ENCODE assay signal across 15 mouse cellular contexts in the genomic region with DNA sequence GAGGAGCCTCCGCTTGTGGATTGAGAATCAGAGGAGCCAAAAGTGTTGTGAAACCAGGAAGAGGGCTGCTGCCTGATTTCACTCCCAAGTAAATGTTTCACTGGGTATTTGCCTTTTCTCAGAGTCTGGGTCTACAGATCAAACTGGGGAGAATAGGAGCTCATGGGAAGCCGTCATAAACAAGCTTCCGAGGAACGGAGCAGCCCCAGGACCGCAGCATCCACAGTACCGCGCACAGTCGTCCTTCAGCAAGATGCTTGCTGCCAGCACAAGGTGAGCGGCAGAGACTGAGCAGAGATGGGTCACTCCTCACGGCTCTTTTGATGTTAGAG. TPM values are rescaled to one million over a fixed set of nuclear protein-coding genes. Genes with fewer than 3 reads are reported as not detected.
DNase-seq lines count a peak whose midpoint lies in the region; ATAC-seq lines count a peak whose summit lies in the region.
"Had no signal": no experiment of that assay in that cellular context is flagged by ENCODE, and none has a peak within 500 bp of the region (broad histone marks: within the 10 kb centered on the region; RNA-seq: fewer than 3 reads in every experiment).

No protein-coding gene starts in this region.

- no peaks in the 10 kb centered on the region for H3K9me3 ChIP-seq in forebrain, embryonic 10.5 days
- no peaks in the 10 kb centered on the region for H3K9me3 ChIP-seq in forebrain, embryonic 15.5 days
- H3K9me3 ChIP-seq in intestine, embryonic 14.5 days (ENCODE audit: control insufficient read depth, low read length), result no peaks in the 10 kb centered on the region
- H3K9me3 ChIP-seq in liver, embryonic 15.5 days (replicated peaks), result no peaks in the 10 kb centered on the region
- H3K9me3 ChIP-seq: midbrain, embryonic 12.5 days had no signal

- peaks cover 42% of the 10 kb centered on the region for H3K4me1 ChIP-seq in forebrain, embryonic 10.5 days
- peaks cover 4% of the 10 kb centered on the region; the same call in 1 of the 2 replicates for H3K4me1 ChIP-seq in forebrain, embryonic 15.5 days
- peaks cover 10% of the 10 kb centered on the region for H3K4me1 ChIP-seq in intestine, embryonic 14.5 days (replicated peaks; ENCODE audit: control insufficient read depth, insufficient read depth, low read length)
- peaks cover 11% of the 10 kb centered on the region; the same call in 1 of the 2 replicates for H3K4me1 ChIP-seq in liver, embryonic 15.5 days (replicated peaks)

- H3K4me3 ChIP-seq in forebrain, embryonic 10.5 days, result no peak overlapping the region
- no peak overlapping the region for H3K4me3 ChIP-seq in forebrain, embryonic 15.5 days
- H3K4me3 ChIP-seq in intestine, embryonic 14.5 days (ENCODE audit: low read depth, low read length), result peak overlapping the region; percentile 13; the same call in 1 of the 2 replicates
- H3K4me3 ChIP-seq in liver, embryonic 15.5 days (replicated peaks), result peak overlapping the region; percentile 41
- H3K4me3 ChIP-seq: midbrain, embryonic 12.5 days had no signal

- no peak overlapping the region for H3K4me2 ChIP-seq in forebrain, embryonic 15.5 days (replicated peaks)
- H3K4me2 ChIP-seq in intestine, embryonic 14.5 days (ENCODE audit: low read length), result peak overlapping the region; percentile 30
- H3K4me2 ChIP-seq in liver, embryonic 15.5 days, result peak overlapping the region; percentile 39
- H3K4me2 ChIP-seq: midbrain, embryonic 12.5 days had no signal

- H3K27me3 ChIP-seq in forebrain, embryonic 10.5 days (ENCODE audit: poor library complexity, severe bottlenecking), result peaks cover 51% of the 10 kb centered on the region
- H3K27me3 ChIP-seq in forebrain, embryonic 15.5 days, result no peaks in the 10 kb centered on the region; the same call in 1 of the 2 replicates
- H3K27me3 ChIP-seq in intestine, embryonic 14.5 days (replicated peaks; ENCODE audit: control insufficient read depth, insufficient read depth, low read length), result no peaks in the 10 kb centered on the region
- no peaks in the 10 kb centered on the region; the same call in 1 of the 2 replicates for H3K27me3 ChIP-seq in liver, embryonic 15.5 days

- no peak for DNase-seq in forebrain, embryonic 10.5 days (ENCODE audit: extremely low spot score, low spot score)
- DNase-seq in intestine, embryonic 14.5 days (ENCODE audit: low spot score), result peak; percentile 79
- peak; percentile 22 to 43 for DNase-seq in kidney, postnatal 4 days
- no peak for DNase-seq in urinary bladder, postnatal 10 days (ENCODE audit: low spot score)
- DNase-seq in gastrocnemius, adult 8-10 months (ENCODE audit: low spot score in 2 of 2), result no peak
- no peak for DNase-seq in retina, postnatal 1 day
- DNase-seq: adrenal gland, postnatal 10 days; heart, adult 18-20 months; heart, postnatal 36 days; thymus, postnatal 14 days had no signal

- 0 out of 2 replicates have a peak overlapping the region, but pooled peaks have one; percentile 4 for H3K27ac ChIP-seq in forebrain, embryonic 10.5 days
- no peak overlapping the region for H3K27ac ChIP-seq in forebrain, embryonic 15.5 days (replicated peaks)
- peak overlapping the region; percentile 51 for H3K27ac ChIP-seq in intestine, embryonic 14.5 days (ENCODE audit: low read depth)
- H3K27ac ChIP-seq in liver, embryonic 15.5 days (replicated peaks), result peak overlapping the region; percentile 69
- H3K27ac ChIP-seq: midbrain, embryonic 12.5 days had no signal

- WGBS in forebrain, embryonic 10.5 days, result 53% methylated on average over 10 of the region's 10 CpGs
- 45% methylated on average over 10 of the region's 10 CpGs for WGBS in forebrain, embryonic 15.5 days
- WGBS in intestine, embryonic 14.5 days, result 31% methylated on average over 10 of the region's 10 CpGs
- 20% methylated on average over 10 of the region's 10 CpGs for WGBS in liver, embryonic 15.5 days (ENCODE audit: insufficient replicate concordance)

- H3K9ac ChIP-seq in forebrain, embryonic 15.5 days (replicated peaks), result no peak overlapping the region
- H3K9ac ChIP-seq in intestine, embryonic 14.5 days (ENCODE audit: low read length), result 0 out of 2 replicates have a peak overlapping the region, but pooled peaks have one; percentile 2
- H3K9ac ChIP-seq in liver, embryonic 15.5 days, result no peak overlapping the region
- H3K9ac ChIP-seq: midbrain, embryonic 12.5 days had no signal

- H3K36me3 ChIP-seq in forebrain, embryonic 10.5 days (replicated peaks), result no peaks in the 10 kb centered on the region
- H3K36me3 ChIP-seq in forebrain, embryonic 15.5 days, result no peaks in the 10 kb centered on the region
- no peaks in the 10 kb centered on the region for H3K36me3 ChIP-seq in intestine, embryonic 14.5 days (ENCODE audit: control insufficient read depth, insufficient read depth, low read length)
- H3K36me3 ChIP-seq in liver, embryonic 15.5 days (replicated peaks), result no peaks in the 10 kb centered on the region
- H3K36me3 ChIP-seq: midbrain, embryonic 12.5 days had no signal

- ATAC-seq in forebrain, embryonic 15.5 days (replicated peaks), result no peak
- ATAC-seq in intestine, embryonic 14.5 days (replicated peaks; ENCODE audit: low FRiP score, low TSS enrichment, low read depth), result peak; percentile 37; the same call in 1 of the 2 replicates
- 0 out of 2 replicates have a peak, but pooled peaks have one; percentile 31 for ATAC-seq in liver, embryonic 15.5 days (ENCODE audit: insufficient read depth)
- ATAC-seq: lung, postnatal 0 days had no signal

RNA-seq across cellular contexts. Expression of a gene that starts 0.3 kb away (rescaled TPM):
- polyA plus RNA-seq in forebrain, embryonic 10.5 days (2016; fragmentation: Nextera tagmentation; extraction: Ambion mirVana), result 0.07 and 0.16 TPM in 2 replicates
- polyA plus RNA-seq in forebrain, embryonic 15.5 days (2015; fragmentation: Nextera tagmentation; extraction: Ambion mirVana), result 1.5 and 1.6 TPM in 2 replicates
- 6.9 and 8.7 TPM in 2 replicates for polyA plus RNA-seq in intestine, embryonic 14.5 days (2014; fragmentation: Nextera tagmentation; extraction: Ambion mirVana)
- polyA plus RNA-seq in liver, embryonic 15.5 days (2015; fragmentation: Nextera tagmentation; extraction: Ambion mirVana), result 5.9 and 7.2 TPM in 2 replicates
- not detected for total RNA-seq in gastrocnemius, adult 8-10 months (2022)
- total RNA-seq: heart, adult 18-20 months; heart, postnatal 36 days had no signal

RNA-seq across cellular contexts. Expression of a gene that starts 22.1 kb away (rescaled TPM):
- polyA plus RNA-seq in forebrain, embryonic 10.5 days (2016; fragmentation: Nextera tagmentation; extraction: Ambion mirVana), result 16.7 and 18.7 TPM in 2 replicates
- 114 and 126 TPM in 2 replicates for polyA plus RNA-seq in forebrain, embryonic 15.5 days (2015; fragmentation: Nextera tagmentation; extraction: Ambion mirVana)
- polyA plus RNA-seq in intestine, embryonic 14.5 days (2014; fragmentation: Nextera tagmentation; extraction: Ambion mirVana), result 0.67 and 1.3 TPM in 2 replicates
- polyA plus RNA-seq in liver, embryonic 15.5 days (2015; fragmentation: Nextera tagmentation; extraction: Ambion mirVana), result not detected in 2 replicates
- total RNA-seq in gastrocnemius, adult 8-10 months (2022), result not detected
- polyA plus RNA-seq: lung, postnatal 0 days had no signal

RNA-seq across cellular contexts. Expression of a gene that starts 41.3 kb away (rescaled TPM):
- polyA plus RNA-seq in forebrain, embryonic 10.5 days (2016; fragmentation: Nextera tagmentation; extraction: Ambion mirVana), result 0.09 TPM in 1 of 2 replicates, not detected in the other
- 0.27 and 0.59 TPM in 2 replicates for polyA plus RNA-seq in forebrain, embryonic 15.5 days (2015; fragmentation: Nextera tagmentation; extraction: Ambion mirVana)
- 0.04 TPM in 1 of 2 replicates, not detected in the other for polyA plus RNA-seq in intestine, embryonic 14.5 days (2014; fragmentation: Nextera tagmentation; extraction: Ambion mirVana)
- polyA plus RNA-seq in liver, embryonic 15.5 days (2015; fragmentation: Nextera tagmentation; extraction: Ambion mirVana), result 0.06 and 0.07 TPM in 2 replicates
- not detected for total RNA-seq in gastrocnemius, adult 8-10 months (2022)
- total RNA-seq: ES-E14; heart, postnatal 36 days had no signal
- polyA plus RNA-seq: midbrain, embryonic 12.5 days had no signal

RNA-seq across cellular contexts. Expression of a gene that starts 50.0 kb away (rescaled TPM):
- polyA plus RNA-seq in forebrain, embryonic 10.5 days (2016; fragmentation: Nextera tagmentation; extraction: Ambion mirVana), result 3.6 and 4.3 TPM in 2 replicates
- polyA plus RNA-seq in forebrain, embryonic 15.5 days (2015; fragmentation: Nextera tagmentation; extraction: Ambion mirVana), result 25.7 and 27.4 TPM in 2 replicates
- polyA plus RNA-seq in intestine, embryonic 14.5 days (2014; fragmentation: Nextera tagmentation; extraction: Ambion mirVana), result 96.9 and 115 TPM in 2 replicates
- 84.6 and 101 TPM in 2 replicates for polyA plus RNA-seq in liver, embryonic 15.5 days (2015; fragmentation: Nextera tagmentation; extraction: Ambion mirVana)
- under 1 TPM; 0.27 to 0.81 (median 0.37) TPM for total RNA-seq in gastrocnemius, adult 8-10 months (2022)

Comparison
In these comparisons a context has a peak if more than half of its experiments do, and no peak if none do; other contexts are left out.
1. DNase-seq: peak in intestine, embryonic 14.5 days (single experiment) and kidney, postnatal 4 days (2 of 2); none in forebrain, embryonic 10.5 days (single experiment), urinary bladder, postnatal 10 days (single experiment), gastrocnemius, adult 8-10 months (0 of 2) and retina, postnatal 1 day (single experiment).
2. H3K4me3 ChIP-seq: peak in intestine, embryonic 14.5 days (single experiment) and liver, embryonic 15.5 days (single experiment); none in forebrain, embryonic 10.5 days (single experiment) and forebrain, embryonic 15.5 days (single experiment).